Mouse (Mus musculus) heart, adult 2 months (tissue): ENCODE data around the gene Tmtc2.

Source experiments
- CTCF ChIP-seq: fragments of 200-600 bp; IDR thresholded peaks from 2 replicates; pipeline ENCODE4 v1.8.1; 2022; ENCODE audit warnings: antibody characterized with exemption, mild to moderate bottlenecking, moderate library complexity
- EP300 ChIP-seq: fragments of 200-500 bp; IDR thresholded peaks from 2 replicates; pipeline ENCODE4 v1.6.1; 2011; ENCODE audit warnings: low read depth, low read length, control low read depth; ENCODE audit not compliant: insufficient read depth
- POLR2A ChIP-seq: fragments of 200-500 bp; IDR thresholded peaks from 2 replicates; pipeline ENCODE4 v1.6.1; 2011; ENCODE audit warnings: mild to moderate bottlenecking, low read depth, low read length, control low read depth; ENCODE audit not compliant: insufficient read depth

- no peak for TF ChIP-seq EP300
- TF ChIP-seq POLR2A = 0 out of 2 replicates have a peak, but pooled peaks have one; percentile 12
- no peak for TF ChIP-seq CTCF
Observed at GRCm38 (mm10) chr10:105572829-105573228, 1.4 kb downstream of the Tmtc2 start.
